Mouse (Mus musculus): Measurements from ENCODE around the gene Eif2b4. TPM values are rescaled to one million over a fixed set of nuclear protein-coding genes. Genes with fewer than 3 reads are reported as not detected.

The Eif2b4 gene
- polyA plus RNA-seq, 1 experiment from 2014 or later: 26.2 TPM

GRCm38 (mm10) chr5:31194486-31195485 is 1.6 kb upstream of the Eif2b4 start:
- Histone ChIP-seq H3K4me3 (ENCODE audit: inconsistent target) (peak overlapping the region; percentile 99; the same call in 1 of the 2 replicates), H3K27ac (peak overlapping the region; percentile 90), H3K79me2 (ENCODE audit: inconsistent target) (peaks cover 66% of the 10 kb centered on the region), H3K36me3 (ENCODE audit: inconsistent target) (peaks cover 59% of the 10 kb centered on the region)
- 97% methylated on average over 16 of the region's 16 CpGs for WGBS (ENCODE audit: missing documents)

- Histone ChIP-seq H3K36me3 (ENCODE audit: inconsistent target) (peaks cover 54% of the 10 kb centered on the region), H3K27ac (peak overlapping the region; percentile 90)
- WGBS (ENCODE audit: missing documents): 7% methylated on average over 25 of the region's 25 CpGs
Measured at GRCm38 (mm10) chr5:31193631-31194281, 526 bp upstream of the Eif2b4 start.

DNA sequence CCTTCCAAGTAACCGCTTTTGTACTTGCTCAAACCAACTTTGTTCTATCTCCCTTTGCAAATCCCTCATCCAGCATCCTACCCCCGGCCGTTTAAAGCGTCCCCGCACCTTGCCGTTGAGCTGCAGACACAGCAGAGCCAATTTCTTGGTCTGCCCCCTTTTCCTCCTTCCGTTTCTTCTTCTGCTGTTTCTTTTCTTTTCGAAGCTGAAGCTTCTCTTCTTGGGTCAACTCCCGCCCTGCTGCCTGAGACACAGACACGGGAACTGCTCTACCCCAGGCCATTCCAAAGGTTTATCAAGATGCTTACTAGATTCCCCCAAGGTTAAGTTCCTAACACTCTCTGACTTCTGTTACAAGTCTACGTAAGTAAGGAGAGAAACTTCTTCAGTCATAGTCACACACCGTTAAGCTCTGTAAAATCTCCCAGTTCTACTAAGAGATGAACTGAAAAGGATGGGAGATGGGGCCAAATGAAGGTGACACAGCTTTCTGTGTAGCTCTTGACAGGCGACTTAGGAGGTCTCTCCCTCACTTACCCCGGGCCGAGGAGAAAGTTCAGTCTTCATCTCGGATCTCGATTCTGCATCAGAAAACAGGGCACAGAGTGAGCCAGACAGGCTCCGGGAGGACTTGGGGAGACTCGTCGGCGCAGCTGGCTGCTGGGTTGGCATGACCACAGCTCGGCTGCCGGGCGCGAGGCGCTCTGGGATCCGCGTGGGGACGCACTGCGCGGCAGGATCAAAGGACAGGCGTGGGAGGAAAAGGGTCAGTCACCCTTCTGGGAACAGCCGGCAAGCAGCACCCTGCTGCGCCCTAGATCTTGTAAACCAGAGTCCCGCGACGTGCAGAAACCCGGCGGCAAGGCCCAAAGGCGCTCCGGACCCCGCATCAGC is 938 bp downstream of the Eif2b4 start:
- Histone ChIP-seq H3K27ac (peak overlapping the region; percentile 90), H3K36me3 (ENCODE audit: inconsistent target) (peaks cover 46% of the 10 kb centered on the region), H3K79me2 (ENCODE audit: inconsistent target) (peaks cover 43% of the 10 kb centered on the region), H3K4me3 (ENCODE audit: inconsistent target) (peak overlapping the region; percentile 99)
- WGBS (ENCODE audit: missing documents): 13% methylated on average over 41 of the region's 42 CpGs

More at GRCm38 (mm10) chr5:31193631-31194281, 526 bp upstream of the Eif2b4 start:
- Histone ChIP-seq H3K79me2 (ENCODE audit: inconsistent target) (peaks cover 56% of the 10 kb centered on the region), H3K4me3 (ENCODE audit: inconsistent target) (peak overlapping the region; percentile 99)

DNA sequence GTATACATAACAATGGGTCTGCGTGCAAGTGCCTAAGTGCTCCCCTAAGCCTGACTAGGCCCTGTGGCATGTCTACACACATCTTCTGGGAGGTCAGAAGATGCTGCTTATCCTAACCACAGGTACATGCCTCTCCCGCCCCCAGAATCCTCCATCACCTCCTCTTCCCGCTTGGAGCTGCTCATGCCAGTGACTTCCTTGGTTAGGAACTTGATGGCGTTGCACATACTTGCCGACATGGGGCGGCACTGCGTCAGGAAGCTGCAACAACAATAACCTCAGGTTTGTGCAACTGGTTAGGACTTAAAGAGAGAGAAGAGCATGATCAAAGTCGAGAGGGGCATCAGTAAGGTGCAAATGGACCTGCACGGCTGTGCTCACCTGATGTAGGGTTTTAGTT is 3.0 kb downstream of the Eif2b4 start:
- Histone ChIP-seq H3K27ac (no peak overlapping the region), H3K36me3 (ENCODE audit: inconsistent target) (peaks cover 36% of the 10 kb centered on the region), H3K4me3 (ENCODE audit: inconsistent target) (no peak overlapping the region), H3K79me2 (ENCODE audit: inconsistent target) (peaks cover 30% of the 10 kb centered on the region)
- WGBS (ENCODE audit: missing documents): 95% methylated on average over 8 of the region's 9 CpGs

- Histone ChIP-seq H3K36me3 (ENCODE audit: inconsistent target) (peaks cover 26% of the 10 kb centered on the region), H3K4me3 (ENCODE audit: inconsistent target) (no peak overlapping the region), H3K79me2 (ENCODE audit: inconsistent target) (peaks cover 11% of the 10 kb centered on the region; the same call in 1 of the 2 replicates), H3K27ac (no peak overlapping the region)
- 76% methylated on average over 4 of the region's 4 CpGs for WGBS (ENCODE audit: missing documents)
Measured at GRCm38 (mm10) chr5:31188223-31188840, 4.9 kb downstream of the Eif2b4 start.

DNA sequence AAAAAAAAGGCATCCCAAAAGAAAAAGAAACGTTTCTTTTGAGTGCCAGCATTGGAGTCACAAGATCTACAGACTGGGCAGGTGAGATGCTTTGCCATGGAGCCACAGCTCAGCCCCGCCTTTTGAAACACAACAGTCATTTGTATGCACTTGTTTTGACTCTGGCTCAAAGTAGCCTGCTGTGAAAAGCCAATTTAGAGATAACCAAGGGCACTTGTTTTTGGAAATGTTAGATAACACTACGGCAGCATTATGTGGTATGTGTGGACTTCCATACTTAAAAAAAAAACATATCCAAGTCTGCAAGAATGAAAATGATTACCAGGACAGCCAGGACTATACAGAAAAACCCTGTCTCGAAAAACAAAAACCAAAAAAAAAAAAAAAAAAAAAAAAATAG is 9.6 kb downstream of the Eif2b4 start:
- H3K79me2 ChIP-seq (ENCODE audit: inconsistent target): peaks cover 10% of the 10 kb centered on the region
- no peak overlapping the region for H3K4me3 ChIP-seq (ENCODE audit: inconsistent target)
- H3K36me3 ChIP-seq (ENCODE audit: inconsistent target): peaks cover 7% of the 10 kb centered on the region
- H3K27ac ChIP-seq: no peak overlapping the region
- WGBS (ENCODE audit: missing documents): 85% methylated on average over 4 of the region's 4 CpGs

DNA sequence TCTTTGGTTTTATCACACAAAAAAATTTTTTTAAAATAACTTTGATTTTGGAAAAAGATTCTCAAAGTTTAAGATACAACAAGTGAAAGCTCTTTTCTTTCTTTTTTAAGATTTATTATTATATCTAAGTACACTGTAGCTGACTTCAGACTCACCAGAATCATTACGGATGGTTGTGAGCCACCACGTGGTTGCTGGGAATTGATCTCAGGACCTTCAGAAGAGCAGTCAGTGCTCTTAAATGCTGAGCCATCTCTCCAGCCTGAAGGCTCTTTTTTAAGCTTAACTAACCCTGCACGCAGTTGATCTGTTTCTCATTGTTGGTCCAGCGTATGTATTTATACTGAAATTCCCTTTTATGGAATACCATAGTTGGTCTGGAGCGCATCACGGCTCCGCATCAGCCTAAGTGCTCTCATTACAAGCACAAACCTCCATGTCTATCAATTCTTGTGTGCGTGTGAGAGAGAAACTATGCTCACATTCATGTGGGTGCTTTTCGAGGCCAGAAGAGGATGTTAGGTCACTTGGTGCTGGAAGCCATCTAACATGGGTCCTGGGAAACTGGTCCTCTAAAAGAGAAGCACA is 12.0 kb downstream of the Eif2b4 start:
- Histone ChIP-seq H3K36me3 (ENCODE audit: inconsistent target) (no peaks in the 10 kb centered on the region), H3K27ac (peak overlapping the region; percentile 85), H3K4me3 (ENCODE audit: inconsistent target) (peak overlapping the region; percentile 100; the same call in 1 of the 2 replicates), H3K79me2 (ENCODE audit: inconsistent target) (peaks cover 34% of the 10 kb centered on the region)
- WGBS (ENCODE audit: missing documents): 94% methylated on average over 9 of the region's 9 CpGs

GRCm38 (mm10) chr5:31179766-31180630 is 13.2 kb downstream of the Eif2b4 start, which contains the start of the genes Gm29609 and Gtf3c2:
Gene Gm29609 (minus strand): TSS chr5:31179911.
Gene Gtf3c2 (minus strand): TSS chr5:31180144.
- Histone ChIP-seq H3K27ac (peak within 1 kb of the TSS; percentile 85), H3K4me3 (ENCODE audit: inconsistent target) (peak within 1 kb of the TSS; percentile 100), H3K36me3 (ENCODE audit: inconsistent target) (no peaks in the 10 kb centered on the region), H3K79me2 (ENCODE audit: inconsistent target) (peaks cover 46% of the 10 kb centered on the region)
- WGBS (ENCODE audit: missing documents): 1% methylated on average over 57 of the region's 59 CpGs

DNA sequence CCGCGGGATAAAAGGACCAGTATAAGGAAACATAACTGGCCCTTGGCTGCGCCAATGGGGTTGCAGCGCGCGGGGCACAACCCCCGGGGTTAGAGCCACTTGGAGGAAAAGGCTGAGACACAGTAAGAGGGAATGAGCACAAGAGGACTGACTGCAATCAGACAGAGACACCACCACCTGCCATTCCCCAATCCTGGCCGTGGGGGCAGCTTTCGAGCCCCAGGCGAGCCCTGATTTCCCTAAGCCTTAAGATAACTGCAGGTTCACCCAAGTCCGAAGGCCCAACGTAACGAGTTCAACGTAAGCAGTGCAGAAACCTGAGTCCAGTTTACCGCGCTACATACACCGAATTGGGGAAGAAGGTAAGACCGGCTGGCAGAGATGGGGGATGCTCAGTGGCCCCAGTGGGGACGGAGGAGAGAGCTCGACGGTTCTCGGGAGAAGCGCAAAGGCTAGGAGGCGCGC is 13.9 kb downstream of the Eif2b4 start:
- Histone ChIP-seq H3K27ac (peak overlapping the region; percentile 85), H3K79me2 (ENCODE audit: inconsistent target) (peaks cover 53% of the 10 kb centered on the region), H3K4me3 (ENCODE audit: inconsistent target) (peak overlapping the region; percentile 100), H3K36me3 (ENCODE audit: inconsistent target) (no peaks in the 10 kb centered on the region)
- WGBS (ENCODE audit: missing documents): under 1% methylated on average over 25 of the region's 25 CpGs

GRCm38 (mm10) chr5:31168630-31169029 is 24.6 kb downstream of the Eif2b4 start:
- peaks cover 4% of the 10 kb centered on the region; the same call in 1 of the 2 replicates for H3K79me2 ChIP-seq (ENCODE audit: inconsistent target)
- H3K4me3 ChIP-seq (ENCODE audit: inconsistent target): no peak overlapping the region
- WGBS (ENCODE audit: missing documents): 96% methylated on average over 4 of the region's 4 CpGs
- no peak overlapping the region for H3K27ac ChIP-seq
- H3K36me3 ChIP-seq (ENCODE audit: inconsistent target): peaks cover 84% of the 10 kb centered on the region

DNA sequence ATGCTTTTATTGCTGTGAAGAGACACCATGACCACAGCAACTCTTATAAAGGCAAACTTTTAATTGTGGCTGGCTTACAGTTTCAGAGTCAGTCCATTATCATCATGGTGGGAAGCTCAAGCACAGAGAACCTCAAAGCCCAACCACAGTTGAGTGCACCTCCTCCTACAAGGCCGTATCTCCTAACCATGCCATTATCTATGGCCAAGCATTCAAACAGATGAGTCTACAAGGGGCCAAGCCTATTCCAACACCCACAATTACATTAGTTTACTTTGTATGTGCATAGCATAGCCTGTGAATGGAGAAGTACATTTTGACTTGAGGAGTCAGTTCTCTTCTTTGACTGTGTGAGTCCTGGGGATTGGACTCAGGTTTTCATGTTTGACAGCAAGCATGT is 28.4 kb downstream of the Eif2b4 start:
- WGBS (ENCODE audit: missing documents): 100% methylated on average over 1 of the region's 1 CpGs
- no peak overlapping the region for H3K4me3 ChIP-seq (ENCODE audit: inconsistent target)
- no peak overlapping the region for H3K27ac ChIP-seq
- H3K79me2 ChIP-seq (ENCODE audit: inconsistent target): no peaks in the 10 kb centered on the region
- H3K36me3 ChIP-seq (ENCODE audit: inconsistent target): peaks cover 83% of the 10 kb centered on the region

GRCm38 (mm10) chr5:31162462-31162861 is 30.8 kb downstream of the Eif2b4 start:
- Histone ChIP-seq H3K27ac (no peak overlapping the region), H3K36me3 (ENCODE audit: inconsistent target) (peaks cover 83% of the 10 kb centered on the region), H3K79me2 (ENCODE audit: inconsistent target) (no peaks in the 10 kb centered on the region), H3K4me3 (ENCODE audit: inconsistent target) (no peak overlapping the region)
